8 mouse cellular contexts compared by ENCODE assay signal in the genomic region with DNA sequence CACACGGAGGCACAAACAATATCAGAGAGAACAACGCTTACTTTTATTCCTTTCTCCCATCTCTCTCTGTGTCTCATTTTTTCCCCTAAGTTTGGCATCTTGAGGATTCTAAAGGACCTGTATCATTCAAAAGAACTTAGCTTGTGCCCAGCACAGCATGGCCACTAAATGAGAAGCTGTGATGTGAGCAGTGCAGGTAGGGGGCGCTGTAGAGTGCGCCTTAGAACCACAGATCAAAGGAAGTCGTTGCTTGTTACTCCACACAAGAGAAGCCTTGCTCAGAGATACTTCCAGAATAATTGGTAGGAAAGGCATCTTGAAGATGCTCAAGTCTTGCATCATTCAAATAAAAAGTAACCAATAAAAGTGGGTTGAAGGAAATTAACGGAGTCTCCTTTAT.
A peak's percentile ranks its signal among the peaks of the same experiment; 100 is the strongest.
DNase-seq lines count a peak whose midpoint lies in the region.

No protein-coding gene starts in this region.

- peak; percentile 49 to 72 for DNase-seq in heart, adult 18-20 months
- no peak for DNase-seq in heart, postnatal 25 days (ENCODE audit: low spot score)
- DNase-seq in 3T3-L1 (ENCODE audit: low read depth, low spot score), result peak; percentile 93
- peak; percentile 48 for DNase-seq in WW6 (ENCODE audit: low read depth, low spot score)
- peak; percentile 75 for DNase-seq in embryo, embryonic 10.5 days (ENCODE audit: low spot score)
- peak; percentile 46 to 73 for DNase-seq in kidney, postnatal 36 days
- peak; percentile 57 for DNase-seq in ovary, postnatal 36 days (ENCODE audit: low spot score)
- no peak for DNase-seq in Muller cell, postnatal 12 days (ENCODE audit: inconsistent ontology term)

- intact Hi-C loops in heart, postnatal 25 days (cut with DNase I), result loop anchor here (1.0 kb wide), 1 partner anchor 131 kb away; no protein-coding TSS in a partner anchor

Comparison
In these comparisons a context has a peak if more than half of its experiments do, and no peak if none do; other contexts are left out.
1. DNase-seq: peak in heart, adult 18-20 months (2 of 2), 3T3-L1 (single experiment), WW6 (single experiment), embryo, embryonic 10.5 days (single experiment), kidney, postnatal 36 days (2 of 2) and ovary, postnatal 36 days (single experiment); none in heart, postnatal 25 days (single experiment) and Muller cell, postnatal 12 days (single experiment).